Mouse (Mus musculus): ENCODE results near the gene Rbfox3.
A peak's percentile ranks its signal among the peaks of the same experiment; 100 is the strongest.

The Rbfox3 gene

DNA sequence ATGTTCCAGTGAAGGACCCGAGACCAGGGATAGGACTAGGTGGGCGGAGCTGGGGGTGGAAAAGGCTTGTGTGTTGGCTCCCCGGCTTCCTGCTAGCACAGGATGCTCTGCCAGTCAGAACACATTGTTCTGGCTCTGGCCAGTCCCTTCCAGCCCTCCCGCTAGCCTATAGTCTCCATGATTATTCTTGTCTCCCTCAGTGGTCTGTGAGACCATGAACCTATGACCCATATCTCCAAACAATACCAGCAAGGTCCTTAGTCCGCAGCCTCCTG lies 407.3 kb downstream of the Rbfox3 start:
- DNase-seq (ENCODE audit: low spot score), result no peak

- no peak for DNase-seq (ENCODE audit: low spot score)
These were observed 407.8 kb downstream of the Rbfox3 start for GRCm38 (mm10) chr11:118503418-118504179.

DNA sequence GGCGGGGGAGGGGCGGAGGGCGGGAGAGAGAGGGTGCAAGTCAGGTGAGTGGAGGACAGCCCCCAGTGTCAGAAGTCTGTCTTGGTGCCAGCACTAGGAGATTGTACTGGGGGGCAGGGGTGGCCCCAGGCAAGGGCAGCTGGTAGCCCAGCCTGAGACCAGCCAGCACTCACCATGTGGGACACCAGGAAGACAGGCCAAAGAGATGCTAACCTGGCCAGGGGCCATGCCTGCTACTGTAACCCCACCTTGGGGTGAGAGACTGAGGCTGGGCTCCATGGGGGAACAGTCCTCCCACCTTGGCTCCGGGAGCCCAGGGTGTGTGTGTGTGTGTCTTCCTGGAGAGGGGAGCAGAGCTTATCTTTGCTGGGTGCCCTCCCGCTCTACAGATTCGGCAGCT lies 408.4 kb downstream of the Rbfox3 start:
- DNase-seq (ENCODE audit: low spot score), result no peak

DNA sequence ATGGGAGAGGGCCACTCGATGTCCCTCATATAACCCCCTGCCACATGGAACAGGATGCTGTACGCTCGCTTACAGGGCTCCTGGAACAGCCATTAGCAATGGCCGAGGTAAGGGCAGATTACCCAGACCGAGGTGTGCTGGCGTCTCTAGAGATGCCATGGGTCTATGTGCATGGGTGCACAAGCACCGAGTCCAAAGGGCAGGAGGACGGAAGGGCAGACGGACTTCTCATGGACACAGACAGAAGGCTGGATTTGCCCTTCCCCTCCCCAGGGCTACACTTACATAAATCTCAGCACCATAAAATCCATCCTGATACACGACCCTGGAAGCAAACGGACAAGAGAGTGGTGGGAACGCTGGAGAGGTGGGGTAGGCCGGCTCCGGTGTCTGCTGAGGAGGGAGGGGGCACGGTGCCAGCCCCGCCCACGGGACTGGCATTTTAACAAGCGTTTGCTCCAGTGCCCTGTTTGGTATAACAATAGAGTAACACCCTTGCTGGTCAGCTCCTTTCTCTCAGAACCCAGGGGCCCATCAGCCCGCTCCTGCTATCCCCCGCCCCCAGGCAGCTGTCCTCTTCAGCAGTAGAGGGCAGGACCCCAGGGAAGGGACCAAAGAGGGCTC lies 415.2 kb downstream of the Rbfox3 start:
- DNase-seq (ENCODE audit: low spot score), result no peak

DNA sequence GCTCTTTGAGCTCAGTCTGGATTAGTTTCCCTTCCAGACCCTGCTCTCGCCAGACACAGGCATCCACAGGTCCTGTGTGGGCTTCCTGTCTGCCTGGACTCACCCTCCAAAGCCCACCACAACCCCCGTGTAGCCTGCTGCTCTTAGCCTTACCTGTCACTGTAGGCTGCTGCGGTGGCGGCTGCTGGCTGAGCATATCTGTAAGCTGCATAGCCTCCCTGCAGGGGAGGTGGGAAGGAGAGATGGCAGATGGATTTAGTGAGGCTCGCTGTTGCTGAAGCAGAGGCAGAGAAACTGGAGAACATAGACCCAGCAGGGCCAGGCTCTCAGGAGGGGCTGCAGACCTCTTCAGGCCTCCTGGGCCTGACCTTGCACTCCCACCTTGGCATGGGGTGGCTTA lies 416.3 kb downstream of the Rbfox3 start:
- DNase-seq (ENCODE audit: low spot score), result no peak

DNA sequence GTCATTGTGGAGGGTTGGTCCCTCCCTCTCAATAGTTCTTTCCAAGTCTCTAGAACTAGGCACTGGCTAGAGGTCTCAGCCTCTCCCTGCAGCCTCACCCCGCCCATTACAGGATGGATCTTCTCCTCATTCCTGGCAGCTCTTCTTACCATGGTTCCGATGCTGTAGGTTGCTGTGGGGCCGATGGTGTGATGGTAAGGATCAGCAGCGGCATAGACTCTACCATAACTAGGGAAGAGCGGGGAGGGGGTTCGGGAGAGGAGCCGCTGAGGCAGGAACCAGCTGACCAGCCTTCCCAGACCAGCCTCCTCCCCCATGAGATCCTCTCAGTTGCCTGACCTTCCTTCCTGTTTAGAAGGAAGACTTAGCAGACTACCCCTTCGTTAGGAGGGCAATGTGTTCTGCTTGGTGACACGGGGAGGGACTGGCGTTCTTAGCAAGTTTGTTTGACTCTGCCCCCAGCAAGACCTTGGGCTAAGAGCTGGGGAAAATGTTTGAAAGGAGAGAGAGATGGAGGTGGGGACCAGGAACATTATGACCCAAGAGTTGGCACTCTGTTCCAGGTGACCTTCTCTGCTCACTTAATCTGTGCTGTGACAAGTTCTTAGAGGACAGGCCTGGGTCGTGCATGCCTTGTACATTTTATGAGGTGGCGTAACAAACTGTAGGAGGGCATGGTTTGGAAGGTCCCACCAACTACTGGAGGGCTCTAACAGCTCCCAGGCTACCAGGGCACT lies 417.2 kb downstream of the Rbfox3 start:
- no peak for DNase-seq (ENCODE audit: low spot score)

DNA sequence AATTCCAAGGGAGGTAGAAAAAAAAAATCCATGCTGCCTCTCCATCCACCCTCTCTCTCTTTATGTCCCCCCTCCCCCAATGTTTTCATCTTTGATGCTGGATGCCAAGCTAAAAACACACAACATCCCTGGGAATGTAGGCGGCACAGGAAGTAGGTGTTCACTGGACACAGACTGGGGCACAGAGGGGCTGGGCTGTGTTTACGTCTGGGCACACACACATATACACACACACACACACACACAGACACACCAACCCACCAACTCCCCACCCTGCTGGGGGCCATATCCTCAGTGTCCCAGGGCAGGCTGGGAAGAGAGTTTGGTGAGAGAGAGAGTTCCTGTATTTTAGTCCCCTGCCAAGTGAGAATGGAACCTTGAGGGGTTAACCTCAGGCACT lies 417.9 kb downstream of the Rbfox3 start:
- DNase-seq (ENCODE audit: low spot score), result no peak

DNA sequence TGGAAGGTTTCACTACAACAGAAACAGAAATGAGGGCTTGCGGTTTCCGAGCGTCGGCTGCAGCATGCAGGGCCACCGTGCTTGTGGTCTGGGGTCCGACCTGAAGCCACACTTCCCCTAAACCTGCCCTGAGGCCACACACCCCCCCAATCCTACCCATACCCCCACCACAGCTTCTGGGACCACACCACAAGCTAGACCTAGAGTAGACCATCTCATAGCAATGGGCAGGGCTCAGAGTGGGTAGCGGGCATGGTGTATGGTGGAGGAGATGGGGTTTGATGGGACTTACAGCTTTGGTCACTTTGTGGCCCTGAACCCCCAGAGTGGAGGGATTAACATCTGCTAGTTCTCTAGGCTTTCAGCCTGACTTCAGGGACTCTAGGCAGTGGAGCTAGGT lies 420.2 kb downstream of the Rbfox3 start:
- DNase-seq (ENCODE audit: low spot score), result no peak

DNA sequence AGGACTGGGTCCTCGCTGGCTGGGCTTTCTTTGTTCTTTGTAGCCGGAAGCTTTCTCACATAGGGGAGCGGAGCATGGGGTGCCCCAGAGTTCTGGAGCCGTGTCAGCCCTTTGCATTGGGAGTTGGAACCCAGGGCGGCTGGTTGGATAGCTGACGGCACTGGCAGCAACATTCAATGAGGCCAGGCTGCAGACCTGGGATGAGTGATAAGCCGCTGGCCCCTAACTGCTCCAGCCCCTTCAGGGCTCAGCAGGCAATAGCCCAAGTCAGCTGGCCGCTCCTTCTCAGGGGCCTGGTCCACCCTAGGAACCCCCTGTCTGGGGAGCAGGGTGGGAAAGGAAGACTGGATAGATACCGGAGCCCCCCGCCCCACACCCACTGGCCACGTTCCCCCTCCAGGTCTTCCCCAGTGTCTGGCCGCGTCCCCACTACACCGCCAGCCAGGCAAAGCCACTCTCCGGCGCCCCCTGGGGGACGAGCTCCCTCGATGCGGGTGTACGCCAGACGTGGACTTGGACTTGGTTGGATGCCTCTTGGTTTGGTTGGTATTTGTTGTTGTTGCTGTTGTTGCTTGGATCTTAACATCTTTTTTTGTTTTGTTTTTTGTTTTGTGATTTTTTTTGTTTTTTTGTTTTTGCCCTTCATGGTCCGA lies 420.7 kb downstream of the Rbfox3 start:
- DNase-seq (ENCODE audit: low spot score), result peak; percentile 57

GRCm38 (mm10) chr11:118488907-118489270 lies 422.5 kb downstream of the Rbfox3 start:
- DNase-seq (ENCODE audit: low spot score), result no peak

- DNase-seq (ENCODE audit: low spot score), result no peak
These were observed 423.0 kb downstream of the Rbfox3 start for GRCm38 (mm10) chr11:118488191-118488906.

- no peak for DNase-seq (ENCODE audit: low spot score)
These were observed 424.3 kb downstream of the Rbfox3 start for GRCm38 (mm10) chr11:118486881-118487772.

- DNase-seq (ENCODE audit: low spot score), result no peak
These were observed 425.1 kb downstream of the Rbfox3 start for GRCm38 (mm10) chr11:118486281-118486680.

DNA sequence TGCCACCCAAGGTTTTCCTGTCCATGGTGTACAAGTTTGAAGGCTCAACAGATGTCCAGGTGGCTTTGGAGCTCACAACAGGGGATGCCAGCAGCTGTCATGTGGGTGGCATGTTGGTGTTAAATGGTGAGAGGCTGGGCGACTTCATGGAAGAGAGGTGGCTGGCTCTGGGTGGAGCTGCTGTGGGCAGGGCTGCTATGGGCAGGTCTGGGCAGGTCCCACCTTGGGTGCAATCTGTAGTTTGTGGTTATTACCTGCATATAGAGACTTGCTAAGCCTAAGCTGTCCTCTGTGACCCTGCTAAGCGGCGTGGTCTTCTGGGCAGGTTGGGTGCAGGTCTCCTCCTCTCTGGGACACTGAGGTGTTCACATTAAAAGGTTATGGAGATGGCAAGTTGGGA lies 425.6 kb downstream of the Rbfox3 start:
- DNase-seq (ENCODE audit: low spot score), result no peak

DNA sequence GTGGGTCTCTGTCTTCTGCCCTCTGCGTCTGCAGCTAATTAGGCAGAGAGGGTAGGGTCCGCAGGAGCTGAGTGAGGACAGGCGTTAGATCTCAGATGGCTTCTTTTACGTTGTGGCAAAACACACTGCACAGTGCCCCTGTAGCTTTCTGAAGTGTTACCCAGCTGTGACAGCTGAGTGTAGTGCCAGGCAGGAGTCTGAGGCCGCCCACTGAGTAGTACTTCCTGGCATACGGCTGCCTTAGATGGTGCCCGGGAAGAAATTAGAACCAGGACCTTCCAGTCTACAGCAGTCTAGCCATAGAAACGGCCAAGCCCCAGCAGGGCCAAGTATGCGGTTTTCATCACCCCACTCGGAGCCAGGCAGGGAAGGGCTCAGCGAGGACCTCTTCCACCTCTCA lies 426.1 kb downstream of the Rbfox3 start:
- DNase-seq (ENCODE audit: low spot score), result no peak

- DNase-seq (ENCODE audit: low spot score), result no peak
These were observed 427.2 kb downstream of the Rbfox3 start for GRCm38 (mm10) chr11:118484169-118484568.

- no peak for DNase-seq (ENCODE audit: low spot score)
These were observed 429.6 kb downstream of the Rbfox3 start for GRCm38 (mm10) chr11:118481751-118482150.

- no peak for DNase-seq (ENCODE audit: low spot score)
These were observed 430.2 kb downstream of the Rbfox3 start for GRCm38 (mm10) chr11:118481231-118481630.

GRCm38 (mm10) chr11:118479776-118480175 lies 431.6 kb downstream of the Rbfox3 start:
- no peak for DNase-seq (ENCODE audit: low spot score)

- DNase-seq (ENCODE audit: low spot score), result peak; percentile 86
These were observed 434.7 kb downstream of the Rbfox3 start, which contains the start of gene Engase for GRCm38 (mm10) chr11:118476396-118477373. TSS of gene Engase (plus strand) at chr11:118476829.

Data from urinary bladder, postnatal 10 days (tissue).